Mouse (Mus musculus): ENCODE results near the gene Rufy4. TPM values are rescaled to one million over a fixed set of nuclear protein-coding genes. Genes with fewer than 3 reads are reported as not detected.

Rufy4 gene
- total RNA-seq, 2 experiments from 2014 or later = 0.84 to 0.95 TPM

DNA sequence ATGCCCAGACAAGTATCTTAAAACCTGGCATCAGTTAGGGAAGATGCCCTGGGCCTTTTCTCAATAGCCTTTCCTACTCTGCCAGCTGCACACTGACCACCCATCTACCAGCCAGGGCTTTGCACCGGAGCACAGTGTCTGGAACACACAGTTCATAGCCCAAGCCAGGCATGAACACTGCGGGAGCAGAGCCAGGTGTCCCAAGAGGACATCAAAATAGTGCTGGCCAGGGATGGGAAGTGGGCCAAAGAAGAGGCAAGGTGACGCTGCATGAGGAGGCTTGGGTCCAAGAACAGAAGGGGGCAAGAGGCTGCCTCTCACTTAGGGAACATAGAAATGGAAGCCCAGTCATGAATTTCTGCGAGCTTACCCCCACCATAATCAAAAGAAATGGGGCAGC, 19.7 kb upstream of the Rufy4 start:
- DNase-seq = peak; percentile 83 to 88

DNA sequence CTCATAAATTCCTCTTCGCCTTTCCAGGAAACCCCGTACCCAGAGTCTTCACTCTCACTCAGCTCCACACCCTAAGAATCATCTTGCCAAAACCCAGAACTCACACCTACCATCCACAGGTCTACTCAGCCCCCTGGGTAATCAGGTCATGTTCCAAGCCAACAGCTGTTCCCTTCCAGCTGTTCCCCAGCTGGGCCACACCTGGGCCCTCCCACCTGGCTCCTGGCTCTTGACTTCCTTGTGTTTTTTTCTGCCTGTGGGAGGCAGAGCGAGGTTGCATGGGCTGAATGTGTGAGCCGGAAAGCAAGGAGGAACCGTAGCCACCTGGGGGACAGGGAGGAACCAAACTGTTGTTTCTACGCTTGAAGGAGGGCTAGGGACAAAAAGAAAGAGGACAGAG, 19.1 kb upstream of the Rufy4 start:
- DNase-seq = no peak

DNA sequence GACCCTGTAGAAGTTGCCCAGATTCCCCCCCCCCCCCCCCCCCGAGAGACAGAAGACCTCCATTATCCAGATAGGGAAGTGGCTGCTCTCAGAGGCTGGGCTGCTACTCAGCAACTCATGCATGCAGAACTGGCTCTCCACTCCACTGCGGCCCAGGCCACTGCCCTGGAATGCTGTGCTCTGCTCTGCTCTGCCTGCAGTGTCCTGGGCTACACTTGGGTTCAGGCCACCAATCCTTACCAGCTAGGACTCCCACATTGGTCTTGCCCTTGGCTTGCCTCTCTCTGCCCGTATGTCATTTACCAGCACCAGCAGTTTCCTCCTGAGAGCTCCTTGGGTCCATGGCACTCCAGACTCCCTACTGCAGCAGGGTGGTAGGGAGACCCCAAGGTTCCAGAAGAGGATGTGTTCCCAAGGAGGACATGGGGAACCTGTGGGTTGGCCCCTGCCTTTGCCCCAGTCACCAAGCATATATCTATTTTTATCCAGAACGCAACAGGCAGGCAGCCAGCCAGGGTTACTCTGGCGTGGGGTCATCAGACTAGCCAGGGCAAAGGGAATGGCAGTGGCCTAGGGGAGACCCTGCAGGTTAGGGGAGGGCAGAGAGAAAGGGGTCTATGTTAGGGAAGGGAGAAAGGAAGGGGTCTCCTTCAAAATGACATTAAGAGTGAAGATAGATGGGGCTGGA, 17.3 kb upstream of the Rufy4 start:
- DNase-seq = peak in 1 of 2 experiments; percentile 62

DNA sequence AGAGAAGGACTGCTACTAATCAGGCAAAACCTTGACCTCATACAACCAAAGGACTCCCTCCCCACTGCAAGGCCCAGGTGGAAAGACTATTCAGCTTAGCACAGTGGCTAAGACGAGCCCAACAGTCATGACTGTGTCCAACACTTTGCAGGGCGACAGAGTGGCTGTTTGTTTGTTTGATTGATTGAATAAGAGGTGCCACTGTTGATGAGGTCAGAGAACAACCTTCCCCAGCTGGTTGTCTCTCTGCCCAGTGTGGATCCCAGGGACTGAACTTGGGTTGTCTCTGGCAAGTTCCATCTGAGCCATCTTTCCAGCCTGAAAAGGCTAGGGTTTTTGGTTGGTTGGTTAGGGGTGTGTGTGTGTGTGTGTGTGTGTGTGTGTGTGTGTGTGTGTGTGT, 15.7 kb upstream of the Rufy4 start:
- no peak for DNase-seq

DNA sequence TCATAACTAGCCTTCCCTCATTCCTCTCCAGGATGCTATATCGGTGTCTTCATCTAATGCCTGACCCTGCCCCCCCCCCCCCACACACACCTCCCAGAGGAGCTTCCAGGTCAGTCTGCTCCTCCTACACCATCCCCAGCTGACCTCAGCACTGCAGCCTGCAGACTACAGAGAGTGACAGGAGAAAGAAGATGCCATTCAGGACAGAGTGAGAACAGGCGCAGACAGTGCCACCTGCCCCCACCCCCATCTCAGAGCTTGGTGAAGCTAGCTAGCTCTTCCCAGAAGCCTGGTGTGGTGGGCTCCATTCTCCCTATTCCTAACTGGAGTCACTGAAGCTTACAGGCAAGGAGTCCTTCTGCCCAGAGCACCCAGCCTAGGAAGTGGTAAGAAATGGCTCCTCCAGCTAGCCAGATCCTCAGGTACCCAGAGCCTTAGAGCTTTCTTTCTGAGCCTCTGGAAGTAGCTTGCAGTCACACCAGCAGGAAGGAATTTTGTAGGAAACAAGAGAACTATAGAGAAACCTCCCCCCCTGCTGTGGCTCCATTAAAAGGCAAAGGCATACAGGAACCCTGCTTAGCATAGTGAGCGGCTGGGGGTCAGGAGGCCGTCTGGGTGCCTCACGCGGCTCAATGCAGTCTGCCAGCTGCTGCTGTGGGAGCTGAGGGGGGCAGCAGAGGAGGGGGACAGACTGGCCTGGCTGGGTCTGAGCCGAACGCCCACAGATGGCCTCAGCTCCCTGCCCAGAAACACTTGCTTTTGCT, 14.2 kb upstream of the Rufy4 start:
- peak in 1 of 2 experiments; percentile 15 for DNase-seq

- no peak for DNase-seq
Observed at GRCm38 (mm10) chr1:74111696-74112030, 13.7 kb upstream of the Rufy4 start.

DNA sequence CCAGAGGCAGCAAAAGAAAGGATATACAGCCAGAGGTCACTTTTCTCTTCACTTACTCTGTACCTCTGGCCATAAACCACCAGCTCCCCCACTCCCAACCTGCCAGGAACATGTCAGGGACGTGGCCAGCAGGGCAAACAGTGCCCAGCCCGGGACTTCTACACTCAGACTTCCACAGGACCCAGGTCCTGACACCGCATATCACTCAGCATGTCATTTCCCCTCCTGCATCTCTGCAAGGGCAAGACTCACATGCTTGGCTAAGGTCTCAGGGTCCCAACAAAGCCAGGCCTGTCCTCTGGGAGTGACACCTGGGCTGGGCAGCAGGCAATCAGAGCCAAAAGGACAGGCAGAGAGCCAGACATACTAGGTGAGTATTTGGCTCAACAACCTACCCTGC, 12.3 kb upstream of the Rufy4 start:
- peak; percentile 53 to 65 for DNase-seq

DNA sequence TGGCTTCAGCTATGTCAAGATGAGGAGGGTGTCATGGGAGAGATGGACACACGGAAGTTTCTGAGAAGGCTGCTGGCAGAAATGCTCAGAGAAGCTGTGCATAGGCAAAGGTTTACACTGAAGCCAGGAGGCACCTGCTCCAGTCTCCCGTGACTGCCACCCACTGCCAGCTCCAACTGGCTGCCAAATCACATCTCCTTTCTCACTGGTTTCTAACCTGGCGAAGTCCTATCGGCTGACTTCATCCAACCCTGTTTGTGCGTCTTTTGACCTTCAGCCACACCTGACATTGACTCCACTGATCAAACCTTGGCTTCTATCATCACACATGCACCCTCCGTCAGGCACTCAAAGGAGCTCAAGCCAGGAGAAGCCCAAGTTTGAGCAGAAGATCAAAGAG, 7.5 kb upstream of the Rufy4 start:
- DNase-seq = peak; percentile 55 to 76

DNA sequence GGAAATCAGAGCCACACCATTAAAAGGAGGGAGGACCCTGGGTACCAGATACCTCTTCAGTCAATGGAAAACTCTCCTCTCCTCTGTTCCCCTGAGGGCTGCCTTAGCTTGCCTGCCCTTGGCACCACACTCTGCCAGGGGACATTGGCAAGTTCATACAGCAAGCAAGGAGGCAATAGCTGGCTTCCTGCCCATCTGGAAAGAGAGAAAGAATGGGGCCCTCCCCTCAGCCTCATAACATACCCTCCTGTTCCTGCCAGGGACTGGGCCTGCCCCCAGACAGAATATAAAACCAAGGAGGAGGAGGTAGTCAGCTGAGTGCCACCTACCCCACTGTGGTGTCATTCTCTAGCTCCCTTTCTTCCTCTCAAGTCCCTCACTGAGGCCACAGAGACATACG, 6.2 kb upstream of the Rufy4 start:
- peak; percentile 62 to 78 for DNase-seq

DNA sequence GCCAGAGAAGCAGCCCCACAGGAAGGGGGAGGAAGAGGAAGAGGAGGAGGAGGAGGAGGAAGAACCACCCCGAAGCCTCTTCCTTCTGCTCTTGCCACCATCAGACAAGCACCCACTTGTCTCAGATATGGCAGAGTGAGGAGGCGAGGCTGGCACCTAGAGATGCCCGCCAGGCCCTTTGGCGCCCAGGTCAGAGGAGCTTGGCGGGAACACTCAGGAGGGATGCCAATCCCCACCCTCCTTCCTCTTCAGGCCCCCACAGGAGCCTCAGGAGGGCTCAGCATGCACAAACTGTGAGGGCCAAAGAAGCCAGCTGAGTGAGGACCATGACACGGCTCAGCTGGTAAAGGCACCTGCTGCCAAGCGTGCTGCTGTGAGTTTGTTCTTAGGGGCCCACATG, 4.2 kb upstream of the Rufy4 start:
- DNase-seq = no peak

DNA sequence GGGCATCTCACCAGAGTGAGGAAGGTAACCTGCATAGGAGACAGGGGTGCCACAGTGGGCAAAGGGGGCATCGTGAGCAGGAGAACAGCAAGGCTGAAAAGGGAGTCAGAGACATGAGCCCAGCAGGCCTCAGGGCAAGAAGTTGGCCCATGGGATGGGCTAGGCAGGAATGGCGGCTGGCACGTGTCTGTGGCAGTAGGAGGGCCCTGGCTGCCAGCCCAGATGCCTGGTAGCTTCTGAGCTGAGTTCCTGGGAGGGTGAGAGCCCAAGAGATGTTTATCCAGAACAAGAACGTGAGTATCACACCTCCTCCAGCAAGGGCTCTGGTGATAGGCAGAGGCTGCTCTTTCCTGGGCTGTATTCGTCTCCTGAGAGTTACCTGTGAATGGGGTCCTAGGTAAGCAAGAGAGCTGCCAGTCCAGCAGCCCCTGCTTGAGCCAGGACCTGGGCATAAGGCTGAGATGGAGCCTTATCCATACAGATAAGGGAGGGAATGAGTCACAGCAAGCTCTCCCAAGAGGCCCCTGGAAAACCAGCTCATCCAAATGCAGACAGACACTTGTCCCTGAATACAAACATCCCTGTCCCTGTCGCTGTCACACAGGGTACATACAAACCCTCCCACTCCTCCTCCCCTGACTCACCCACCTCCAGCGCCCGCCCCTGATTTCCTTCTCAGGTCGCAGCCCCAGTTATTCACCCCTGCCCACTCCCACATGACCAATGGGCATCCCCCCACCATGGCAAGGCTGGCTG, 3.3 kb upstream of the Rufy4 start:
- peak; percentile 70 for DNase-seq

DNA sequence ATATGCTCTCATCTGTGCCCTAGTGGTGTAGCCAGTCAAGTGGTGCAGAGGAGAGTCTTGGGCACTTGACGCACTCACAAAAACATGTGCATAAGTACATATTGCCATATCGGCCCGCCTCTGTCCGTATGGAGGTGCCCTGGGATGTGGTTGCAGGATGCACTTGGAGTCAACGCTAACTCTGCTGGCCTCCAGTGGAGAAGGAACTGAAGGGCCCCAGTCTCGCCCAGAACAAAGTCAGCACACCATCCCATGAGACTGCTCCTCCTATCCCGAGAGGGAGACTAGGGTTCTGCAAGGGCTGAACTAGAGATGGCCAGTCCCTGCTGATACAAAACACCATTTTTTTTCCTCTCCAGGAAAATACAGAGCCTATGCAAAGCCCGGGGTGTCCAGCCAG, 2.1 kb upstream of the Rufy4 start:
- peak in 1 of 2 experiments; percentile 36 for DNase-seq

- peak; percentile 61 to 64 for DNase-seq
Observed at GRCm38 (mm10) chr1:74124021-74124981, 1.0 kb upstream of the Rufy4 start, which contains the start of gene Tns1. Tns1 (minus strand) TSS chr1:74124449.

DNA sequence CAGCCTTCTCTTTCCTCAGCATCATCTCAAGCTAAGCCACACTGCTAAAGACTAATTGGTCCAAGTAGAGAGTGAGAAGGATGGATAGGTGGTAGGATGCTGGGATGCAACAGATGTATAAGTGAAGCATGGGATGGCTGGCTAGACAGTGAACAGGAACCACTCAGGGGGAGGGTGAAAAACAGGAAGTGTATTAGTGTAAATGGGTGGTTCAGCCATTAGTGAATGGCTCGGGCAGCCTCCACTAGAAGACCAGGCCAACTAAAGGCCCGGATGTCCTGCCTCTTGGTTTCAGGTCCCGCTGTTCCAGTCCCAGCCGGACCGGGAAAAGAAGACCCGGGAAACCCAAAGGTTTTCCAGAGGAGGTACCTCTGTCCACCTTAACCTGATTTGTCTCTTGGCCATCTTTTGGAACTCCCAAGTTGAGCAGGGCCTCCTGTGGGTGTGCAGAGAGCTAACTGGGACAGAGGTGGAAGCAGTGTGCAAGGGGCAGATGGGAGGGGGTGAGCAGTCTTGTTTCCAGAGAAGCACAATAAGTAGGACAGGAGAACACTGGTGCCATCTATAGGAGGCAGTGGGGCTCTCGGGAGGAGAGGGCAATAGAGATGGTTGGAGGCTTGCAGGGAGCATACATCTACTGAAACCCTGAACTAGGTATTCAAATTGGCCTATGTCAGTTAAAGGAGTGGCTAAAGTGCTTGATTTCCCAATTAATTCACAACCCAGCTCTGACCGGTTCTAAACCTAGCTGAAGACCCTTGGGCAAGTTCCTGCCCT, 5.7 kb downstream of the Rufy4 start:
- no peak for DNase-seq

GRCm38 (mm10) chr1:74132011-74132410, 6.7 kb downstream of the Rufy4 start:
- no peak for DNase-seq

DNA sequence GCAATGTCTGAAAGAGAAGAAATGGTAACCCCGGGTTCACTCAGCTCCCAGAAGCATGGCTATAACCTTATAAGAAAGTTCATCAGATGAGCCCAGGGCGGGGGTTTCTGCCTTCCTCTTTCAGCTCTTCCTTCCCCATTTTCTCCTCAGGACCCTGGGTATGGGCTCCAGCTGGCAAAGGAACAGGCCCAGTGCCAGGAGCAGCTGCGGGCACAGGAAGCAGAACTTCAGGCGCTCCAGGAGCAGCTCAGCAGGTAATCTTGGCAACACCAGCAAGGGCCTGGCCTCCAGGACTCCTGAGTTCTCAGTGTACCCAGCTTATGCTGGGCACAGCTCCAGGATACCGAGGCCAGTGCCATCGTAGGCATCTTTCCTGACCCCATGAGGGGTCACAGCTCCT, 8.6 kb downstream of the Rufy4 start:
- DNase-seq = peak in 1 of 2 experiments; percentile 66

DNA sequence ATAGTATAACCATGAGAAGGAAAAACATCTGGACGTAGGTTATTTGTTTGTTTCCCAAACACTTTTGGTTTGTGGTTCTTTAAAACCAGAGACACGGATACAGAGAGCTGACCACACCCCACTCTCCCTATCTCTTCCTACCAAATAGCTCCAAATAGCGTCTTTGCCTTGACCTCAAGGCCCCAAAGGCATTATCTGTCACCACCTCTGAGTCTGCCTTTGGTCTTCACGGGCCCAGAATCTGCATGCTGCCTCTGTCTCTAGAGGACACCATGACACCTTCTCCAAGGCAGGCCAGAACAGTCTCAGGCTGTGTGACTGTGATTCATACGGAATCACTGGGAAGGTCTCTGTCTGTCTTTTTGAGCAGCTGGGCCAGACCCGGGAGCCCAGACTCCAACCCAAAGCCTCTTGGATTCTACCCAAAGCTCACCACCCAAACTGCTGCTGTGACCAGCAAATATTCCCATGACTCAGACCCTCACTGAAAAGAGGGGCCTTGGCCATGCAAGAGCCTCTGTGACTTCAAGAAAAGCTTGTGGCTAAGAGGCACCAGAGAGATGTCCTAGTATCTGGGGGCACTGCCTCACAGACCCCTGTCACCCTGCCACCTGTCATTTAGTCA, 10.1 kb downstream of the Rufy4 start:
- DNase-seq = no peak

DNA sequence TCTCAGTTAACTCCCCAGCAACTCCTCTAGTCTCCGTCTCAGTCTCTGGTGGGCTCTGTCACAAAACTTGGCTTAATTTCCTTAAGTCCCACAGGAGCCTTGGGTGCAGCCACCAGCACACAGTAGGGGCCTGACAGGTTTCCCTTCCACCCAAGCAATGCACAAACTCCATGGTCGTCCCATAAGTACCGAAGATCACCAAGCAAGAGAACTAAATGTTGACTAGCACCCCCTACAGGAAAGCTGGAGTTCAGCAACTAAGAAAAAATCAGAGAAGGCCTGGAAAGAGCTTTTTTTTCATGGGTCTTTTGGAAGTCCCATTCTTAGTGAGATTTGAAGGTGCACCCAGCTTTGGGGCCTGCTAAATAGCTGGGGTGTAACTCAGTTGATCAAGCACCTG, 14.1 kb downstream of the Rufy4 start:
- no peak for DNase-seq

DNA sequence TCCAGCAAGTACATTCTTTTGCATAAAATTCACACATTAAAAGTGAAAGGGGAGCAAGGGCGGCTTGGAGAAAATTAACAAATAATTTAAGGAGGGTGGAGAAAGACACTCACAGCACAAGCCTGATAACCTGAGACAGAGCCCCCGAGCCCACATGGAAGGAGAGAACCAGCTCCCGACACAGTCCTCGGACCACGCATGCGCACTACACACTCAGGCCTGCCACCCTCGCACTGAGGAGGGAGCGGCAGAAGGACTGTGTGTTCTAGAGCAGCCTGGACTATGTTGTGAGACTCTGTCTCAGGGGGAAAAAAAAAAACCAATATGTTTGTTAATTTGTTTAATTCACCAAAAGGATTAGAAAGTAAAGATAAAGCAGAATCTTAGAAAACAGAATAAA, 16.4 kb downstream of the Rufy4 start:
- no peak for DNase-seq

DNA sequence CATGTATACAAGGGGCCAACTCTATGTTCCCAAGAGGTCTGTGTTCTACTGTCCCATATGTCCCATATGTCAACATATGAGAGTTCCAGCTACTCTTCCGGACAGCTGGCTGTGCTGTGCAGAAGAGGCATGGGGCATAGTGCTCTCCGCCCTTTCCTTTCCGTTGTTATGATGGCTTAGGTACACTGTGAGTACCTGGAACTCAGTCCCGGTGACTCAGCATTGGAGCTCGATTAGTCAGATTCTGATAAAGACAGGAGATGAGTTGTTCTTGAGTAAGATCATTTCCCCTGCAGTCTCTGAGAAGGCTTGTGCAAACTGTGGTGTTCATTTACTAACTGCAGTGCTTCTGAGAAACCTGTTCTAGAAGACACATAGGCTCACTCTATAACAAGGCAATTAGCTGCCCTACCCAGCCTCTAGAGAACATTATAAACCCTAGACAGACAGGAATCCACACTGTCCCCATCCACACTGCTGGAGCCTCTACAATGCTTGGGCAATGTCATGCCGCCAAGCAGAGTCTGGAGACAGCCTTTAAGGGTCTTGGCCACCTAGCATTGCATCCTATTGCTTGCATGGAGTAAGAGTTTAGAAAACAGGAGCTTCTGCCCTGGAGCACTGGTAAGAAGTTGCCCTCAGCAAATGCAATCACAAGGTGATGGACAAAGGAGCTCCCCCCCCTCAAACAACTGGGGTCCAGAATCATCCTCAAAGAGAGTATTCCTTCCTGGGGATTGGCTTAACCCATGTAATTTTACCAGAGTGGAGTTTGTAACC, 24.0 kb downstream of the Rufy4 start:
- DNase-seq = no peak

Data from heart, adult 18-20 months (tissue).